Mouse (Mus musculus) mesoderm, embryonic 11.5 days (tissue): Measurements from ENCODE around the gene Dync1li1.
A peak's percentile ranks its signal among the peaks of the same experiment; 100 is the strongest.
"Not testable (repeated sequence)": the region's sequence is repeated elsewhere in the genome, so short reads cannot be mapped to it uniquely, and the experiment has no call there.

Source experiments
- DNase-seq: peaks from one replicate; pipeline ENCODE4 v3.0.0-alpha.2; 2012; ENCODE audit warnings: low read depth, low spot score

The Dync1li1 gene

DNA sequence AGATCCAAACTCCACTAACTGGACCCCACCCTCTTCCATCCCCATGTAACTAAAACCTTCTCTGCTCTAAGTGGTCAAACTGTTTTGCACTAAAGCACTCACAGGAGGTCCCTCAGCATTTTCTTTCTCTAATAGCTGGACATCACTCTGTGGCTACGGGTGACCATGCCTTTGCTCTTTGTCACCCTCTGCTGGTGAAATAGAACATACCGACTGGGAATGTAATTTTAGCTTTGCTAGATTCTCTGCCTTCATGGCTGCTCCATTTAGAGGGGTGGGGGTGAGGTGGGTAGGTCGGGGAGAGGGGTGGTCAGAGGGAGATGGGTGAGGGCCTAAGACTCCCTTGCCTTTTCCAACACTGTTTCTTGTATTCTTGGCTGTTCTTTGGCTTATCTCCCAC lies 38.7 kb downstream of the Dync1li1 start:
- peak; percentile 75 for DNase-seq

DNA sequence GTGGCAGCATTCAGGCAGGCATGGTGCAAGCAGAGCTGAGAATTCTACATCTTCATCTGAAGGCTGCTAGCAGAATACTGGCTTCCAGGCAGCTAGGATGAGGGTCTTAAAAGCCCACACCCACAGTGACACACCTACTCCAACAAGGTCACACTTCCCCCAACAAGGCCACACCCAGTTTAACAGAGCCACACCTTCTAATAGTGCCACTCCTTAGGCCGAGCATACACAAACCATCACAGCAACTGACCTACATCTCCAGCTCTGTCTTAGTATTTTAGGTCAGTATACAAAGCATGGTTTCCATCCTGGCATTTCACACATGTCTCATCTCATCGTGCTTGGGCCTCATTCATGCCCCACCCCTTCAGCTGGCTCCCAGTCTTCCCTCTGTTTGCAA lies 39.8 kb downstream of the Dync1li1 start:
- DNase-seq: not testable (repeated sequence)

DNA sequence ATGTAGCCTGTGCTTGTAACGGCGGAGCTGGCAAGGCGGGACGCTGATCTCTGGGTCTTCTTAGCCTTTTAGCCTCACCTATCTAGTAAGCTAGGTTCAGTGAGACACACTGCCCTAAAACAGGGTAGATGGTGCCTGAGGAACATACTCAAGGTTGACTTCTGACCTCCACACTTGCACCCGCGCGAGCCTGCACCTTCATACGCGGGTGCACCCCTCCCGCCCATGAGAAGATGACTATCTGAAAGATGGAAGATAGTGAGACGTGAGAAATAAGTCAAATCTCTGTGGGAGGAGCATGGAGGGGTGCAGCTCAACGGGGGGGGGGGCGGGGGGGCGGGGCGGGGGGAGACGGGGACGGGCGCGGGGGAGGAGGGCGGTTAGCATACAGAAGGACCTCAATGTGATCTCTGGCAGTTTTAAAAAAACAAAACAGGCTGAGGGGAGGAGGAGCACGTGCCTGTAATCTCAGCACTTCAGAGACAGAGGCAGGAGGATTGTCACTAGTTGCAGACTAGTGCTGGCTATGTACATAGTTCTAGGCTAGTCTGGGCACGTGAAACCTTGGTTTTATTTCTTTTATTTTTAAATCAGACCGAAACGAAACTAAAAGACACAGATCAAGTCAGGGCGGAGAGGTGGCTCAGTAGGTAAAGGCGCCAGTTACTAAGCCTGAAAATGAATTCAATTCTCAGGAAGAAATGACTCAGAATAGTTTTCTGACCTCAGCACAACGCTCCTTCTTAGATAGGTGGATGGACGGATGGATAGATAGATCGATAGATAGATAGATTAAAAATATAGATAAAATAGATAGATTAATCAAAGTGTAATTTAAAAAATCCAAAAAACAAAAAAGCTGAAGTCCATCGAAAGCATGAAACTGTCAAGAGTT lies 41.6 kb downstream of the Dync1li1 start:
- no peak for DNase-seq

DNA sequence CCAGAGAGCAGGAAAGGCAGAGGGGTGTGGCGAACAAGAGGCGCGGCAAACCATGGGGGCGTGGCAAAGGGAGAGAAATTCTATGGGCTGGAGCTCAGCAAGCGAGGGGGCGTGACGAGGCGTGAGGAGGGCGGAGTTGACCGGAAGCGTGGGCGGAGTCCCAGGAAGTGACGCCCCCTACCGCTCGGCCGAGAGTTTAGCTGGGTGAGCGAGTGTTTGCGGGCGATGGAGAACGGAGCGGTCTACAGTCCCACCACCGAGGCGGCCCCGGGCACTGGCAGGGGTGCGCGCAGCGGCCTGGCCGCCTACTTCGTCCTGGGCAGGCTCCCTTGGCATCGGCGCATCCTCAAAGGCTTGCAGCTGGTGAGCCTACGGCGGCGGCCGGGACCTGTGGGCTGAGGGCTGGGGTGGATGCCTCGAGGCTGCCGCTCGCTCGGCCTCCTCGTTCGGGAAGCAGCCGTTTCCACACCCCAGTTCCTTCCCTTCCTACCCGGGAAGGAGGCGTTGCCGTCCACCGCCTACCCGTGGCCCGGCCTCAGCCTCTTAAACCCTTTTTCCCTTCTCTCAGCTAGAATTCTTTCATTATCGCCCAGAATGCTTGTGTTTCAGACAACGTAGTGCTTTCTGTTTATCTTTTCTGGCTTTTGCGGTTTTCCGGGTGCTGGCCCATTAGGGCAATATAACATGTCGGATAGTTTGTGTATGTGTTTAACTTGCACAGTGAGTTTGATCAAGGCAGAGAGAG lies 42.6 kb downstream of the Dync1li1 start, which contains the start of gene Cmtm6:
Cmtm6 (plus strand) TSS at position 106 of the 745 bp plus-strand sequence.
- DNase-seq: peak; percentile 96

DNA sequence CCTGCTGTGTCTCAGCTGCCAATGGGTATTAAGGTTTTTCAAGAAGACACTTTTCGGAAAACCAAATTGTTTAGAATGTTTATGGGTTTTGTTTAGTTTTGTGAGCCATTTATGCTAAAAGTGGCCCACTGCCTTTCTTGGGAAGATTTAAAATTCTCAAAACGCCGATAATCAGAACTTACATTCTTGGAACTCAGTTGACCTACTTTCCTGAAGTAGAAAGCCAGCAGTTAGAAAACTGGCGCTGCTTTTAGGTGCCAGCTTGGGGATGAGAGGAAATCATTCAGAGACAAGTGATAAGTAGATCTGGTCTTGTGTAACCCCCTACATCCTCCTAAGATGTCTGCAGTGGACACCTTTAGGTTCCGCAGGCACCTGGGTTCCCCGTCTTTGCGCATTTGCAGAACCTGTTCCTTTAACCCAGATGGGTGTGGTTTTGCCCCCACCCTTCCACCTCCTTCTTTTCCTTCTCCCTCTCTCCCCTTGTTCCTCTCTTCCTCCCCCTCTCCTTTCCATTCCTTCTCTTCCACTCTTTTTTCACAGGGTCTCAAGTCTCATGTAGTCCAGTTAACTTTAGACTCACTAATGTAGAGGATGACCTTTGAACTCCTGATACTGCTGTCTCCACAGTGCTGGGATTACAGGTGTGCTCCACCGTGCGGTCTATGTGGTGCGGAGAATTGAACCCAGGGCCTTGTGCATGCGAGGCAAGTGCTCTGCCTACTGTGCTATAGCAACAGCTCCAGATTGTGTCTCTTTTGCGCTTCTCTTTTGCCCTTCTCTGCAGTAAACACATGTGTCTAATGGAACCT lies 43.5 kb downstream of the Dync1li1 start:
- no peak for DNase-seq

DNA sequence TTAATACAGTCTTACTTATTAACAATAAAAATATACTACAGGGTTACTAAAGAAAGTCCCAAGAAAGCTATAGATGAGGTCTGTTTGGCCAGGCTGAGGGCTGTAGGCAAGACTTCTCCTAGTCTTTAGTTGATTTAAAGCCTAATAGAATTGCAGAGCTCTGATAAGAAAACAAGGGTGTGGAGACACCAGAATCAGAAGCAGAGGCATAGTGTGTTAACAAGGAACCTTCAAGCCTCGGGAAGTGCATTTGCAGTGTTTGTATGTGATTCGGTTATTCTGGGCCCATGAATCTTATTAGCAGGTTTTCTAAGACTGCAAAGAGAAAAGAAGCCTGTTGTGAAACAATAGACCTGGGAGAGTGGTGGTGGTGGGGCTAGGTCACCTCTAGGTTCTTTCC lies 44.6 kb downstream of the Dync1li1 start:
- DNase-seq: no peak

DNA sequence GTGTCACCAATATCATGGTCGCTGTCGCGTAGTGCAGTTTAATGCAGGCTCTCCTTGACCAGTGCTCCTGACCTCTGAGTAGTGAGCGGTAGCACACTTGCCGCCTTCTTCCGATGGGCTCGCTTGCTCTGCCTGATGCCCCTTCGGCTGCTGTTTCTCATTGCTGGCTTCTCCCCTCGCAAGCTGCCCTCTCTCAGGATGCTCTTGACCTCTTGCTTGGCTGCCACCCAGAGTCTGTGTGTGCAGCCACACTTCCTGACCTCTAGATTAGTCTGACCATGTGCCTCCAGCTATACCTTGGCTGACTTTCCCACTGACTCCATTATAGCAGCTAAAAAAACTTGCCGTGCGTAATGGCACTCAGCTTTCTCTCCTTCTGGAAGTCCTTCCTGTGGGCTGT lies 47.9 kb downstream of the Dync1li1 start:
- no peak for DNase-seq

DNA sequence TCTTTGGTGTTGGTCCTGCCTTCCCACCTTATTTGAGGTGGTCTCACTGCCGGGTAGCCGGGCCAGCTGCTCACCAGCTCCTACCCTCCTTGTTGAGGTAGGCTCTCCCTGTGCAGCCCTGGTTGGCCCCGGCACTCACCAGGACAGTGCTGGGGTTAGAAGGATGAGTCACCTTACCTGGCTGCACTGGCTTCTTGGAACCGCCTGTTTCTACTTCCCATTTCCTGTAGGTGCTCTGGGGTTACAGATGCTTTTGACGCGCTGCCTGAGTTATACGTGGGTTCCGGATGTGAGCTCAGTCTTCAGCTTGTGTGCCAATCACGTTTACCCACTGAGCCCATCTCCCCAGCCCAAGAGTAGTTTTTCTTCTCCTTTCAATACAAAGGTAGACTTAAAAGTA lies 51.7 kb downstream of the Dync1li1 start:
- no peak for DNase-seq

DNA sequence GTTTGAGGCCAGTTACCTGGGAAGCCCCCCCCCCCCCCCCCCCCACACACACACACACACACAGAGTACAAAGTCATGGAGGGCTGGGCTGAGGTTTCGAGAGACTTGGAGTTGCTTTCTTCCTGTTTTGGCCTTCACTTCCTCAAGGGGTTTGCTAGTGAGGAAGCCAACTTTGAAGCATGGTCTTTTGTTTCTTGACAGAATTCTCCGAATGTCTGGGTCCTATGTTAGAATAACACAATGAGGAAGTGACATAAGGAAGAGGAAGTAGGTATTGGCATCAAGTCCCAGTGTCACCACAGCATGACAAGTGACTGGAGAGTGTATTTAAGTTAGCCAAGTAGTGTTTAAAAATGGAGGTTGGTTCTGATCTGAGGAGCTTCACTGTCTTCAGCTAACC lies 54.1 kb downstream of the Dync1li1 start:
- DNase-seq: no peak

DNA sequence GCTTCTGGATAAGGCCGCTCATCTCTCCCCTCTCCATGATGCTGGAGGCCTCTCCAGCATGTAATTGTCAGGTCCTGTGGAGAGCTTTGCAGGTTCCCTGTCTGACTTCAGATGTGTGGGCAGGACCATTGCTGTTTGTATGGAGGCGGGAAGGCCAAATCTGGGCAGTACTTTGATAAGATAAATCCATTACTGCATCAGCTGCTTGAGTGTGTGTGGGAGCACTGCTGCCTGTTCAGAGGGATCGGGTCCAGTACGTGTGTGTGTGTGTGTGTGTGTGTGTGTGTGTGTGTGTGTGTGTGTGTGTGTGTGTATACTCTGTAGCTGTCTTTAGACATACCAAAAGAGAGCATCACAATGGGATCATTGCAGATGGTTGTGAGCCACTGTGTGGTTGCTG lies 56.6 kb downstream of the Dync1li1 start:
- no peak for DNase-seq

DNA sequence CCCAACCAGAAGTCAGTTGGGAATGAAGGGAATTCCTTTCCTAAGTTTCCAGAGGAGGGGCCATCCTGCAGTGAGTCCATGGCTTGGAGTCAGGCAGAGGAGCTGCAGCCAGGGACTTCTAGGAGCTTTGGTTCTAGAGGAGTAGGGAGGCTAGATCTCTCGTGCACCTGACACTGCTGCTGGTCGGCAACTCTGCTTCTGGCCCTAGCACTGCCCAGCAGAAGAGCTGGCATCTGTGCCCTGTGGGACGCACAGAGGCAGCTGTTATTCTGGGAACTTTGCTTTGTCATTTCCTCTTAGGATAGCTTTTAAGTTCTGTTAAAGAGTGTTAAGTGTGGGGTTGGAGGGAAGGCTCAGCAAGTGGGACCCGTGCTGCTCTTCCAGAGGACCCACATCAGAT lies 57.1 kb downstream of the Dync1li1 start:
- DNase-seq: no peak

DNA sequence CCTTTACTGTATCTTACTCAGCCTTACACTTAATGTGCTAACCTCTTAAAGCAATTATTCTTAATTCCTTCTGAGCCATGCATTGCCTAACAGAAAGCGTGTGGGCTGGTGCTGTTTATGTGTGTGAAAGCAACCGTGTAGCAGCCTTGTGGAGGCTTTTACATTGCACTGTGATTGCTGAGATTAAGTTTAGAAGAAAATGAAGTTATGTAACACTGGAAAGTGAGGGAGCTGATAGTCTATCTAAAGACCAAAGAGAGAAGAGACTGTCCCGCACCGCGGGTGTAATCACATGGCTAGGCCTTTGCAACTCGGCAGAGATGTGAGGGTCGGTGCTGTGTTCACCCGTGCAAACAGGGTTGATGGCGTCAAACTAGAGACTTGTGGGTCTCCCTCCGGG lies 58.4 kb downstream of the Dync1li1 start:
- DNase-seq: no peak

DNA sequence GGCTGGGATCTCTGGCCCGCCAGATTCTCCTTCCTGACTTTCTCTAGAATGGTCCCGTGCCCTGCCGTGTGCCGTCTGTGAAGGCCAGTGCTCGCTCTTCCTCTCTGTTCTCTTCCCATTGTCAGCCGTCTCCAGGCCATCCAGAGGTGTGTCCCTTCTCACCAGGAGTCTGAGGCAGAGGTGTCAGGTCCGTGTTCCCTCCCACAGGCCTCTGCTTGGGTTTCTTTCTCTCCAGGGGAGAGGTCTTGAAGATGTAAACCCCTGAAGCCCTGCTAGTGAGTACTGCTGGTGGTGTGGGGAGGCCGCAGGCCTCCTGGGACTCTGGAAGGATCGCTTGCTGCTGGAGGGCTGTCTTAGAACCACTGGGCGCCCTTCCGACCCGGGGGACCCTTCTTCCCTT lies 58.9 kb downstream of the Dync1li1 start:
- no peak for DNase-seq

DNA sequence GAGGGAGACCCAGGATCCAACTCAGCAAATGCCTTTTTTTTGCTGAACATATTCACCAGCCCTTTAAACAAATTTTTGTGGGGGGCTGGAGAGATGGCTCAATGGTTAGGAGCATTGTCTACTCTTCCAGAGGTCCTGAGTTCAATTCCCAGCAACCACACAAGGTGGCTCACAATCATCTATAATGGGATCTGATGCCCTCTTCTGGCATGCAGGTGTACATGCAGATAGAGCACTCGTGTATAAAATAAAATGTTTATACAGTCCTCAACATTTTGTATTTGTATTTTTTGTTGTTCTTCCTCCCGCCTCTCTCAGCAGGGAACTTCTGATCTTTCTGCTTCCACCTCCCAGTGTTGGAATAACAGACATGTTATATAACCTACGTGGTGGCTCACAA lies 63.0 kb downstream of the Dync1li1 start:
- no peak for DNase-seq

DNA sequence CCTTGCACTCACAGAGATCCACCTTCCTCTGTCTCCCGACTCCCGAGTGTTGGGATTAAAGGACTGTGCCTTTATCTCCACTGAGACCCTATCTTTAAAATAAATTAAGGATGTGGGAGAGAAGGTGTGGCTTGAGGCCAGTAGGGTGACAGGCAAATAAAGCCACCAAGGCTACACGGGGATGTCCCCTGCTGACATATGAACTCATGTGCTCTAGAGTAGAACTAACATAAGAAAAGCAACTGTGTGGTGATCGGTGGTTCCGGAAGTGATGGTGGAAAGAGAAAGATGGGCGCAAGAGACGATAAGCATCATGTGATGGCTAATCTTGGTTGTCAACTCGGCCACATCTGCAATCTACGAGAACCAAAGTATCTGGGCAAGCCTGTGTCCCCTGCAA lies 63.7 kb downstream of the Dync1li1 start:
- DNase-seq: no peak

DNA sequence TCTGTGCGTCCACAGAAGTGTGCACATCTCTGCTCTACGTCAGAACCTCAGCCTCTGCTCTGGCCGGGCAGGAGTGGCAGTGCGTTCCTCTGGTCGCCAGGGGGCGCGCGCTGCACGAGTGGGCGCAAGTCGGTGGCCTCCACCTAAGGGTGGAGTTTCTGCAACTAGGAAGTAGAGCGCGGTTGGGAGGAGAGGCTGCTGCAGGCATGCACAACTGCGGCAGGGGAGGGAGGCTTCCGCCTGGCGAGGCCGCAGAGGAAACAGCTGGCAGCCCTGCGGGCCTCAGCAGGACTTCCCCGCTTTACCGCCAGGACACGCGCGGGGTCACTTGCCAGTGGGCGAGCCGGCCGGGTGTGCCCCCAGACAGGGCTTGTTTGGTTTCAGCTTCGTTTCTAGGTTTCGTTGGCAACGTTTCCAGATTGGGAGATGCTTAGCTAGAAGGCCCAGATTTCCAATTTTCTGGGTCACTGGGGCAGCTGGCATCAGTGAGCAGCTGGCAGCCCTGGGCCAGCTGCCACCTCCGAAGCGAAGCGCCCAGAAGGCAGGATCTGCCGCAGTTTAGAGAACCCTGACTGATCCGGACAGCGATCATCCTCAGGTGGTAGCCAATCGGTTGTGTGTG lies 64.4 kb downstream of the Dync1li1 start:
- peak; percentile 88 for DNase-seq

DNA sequence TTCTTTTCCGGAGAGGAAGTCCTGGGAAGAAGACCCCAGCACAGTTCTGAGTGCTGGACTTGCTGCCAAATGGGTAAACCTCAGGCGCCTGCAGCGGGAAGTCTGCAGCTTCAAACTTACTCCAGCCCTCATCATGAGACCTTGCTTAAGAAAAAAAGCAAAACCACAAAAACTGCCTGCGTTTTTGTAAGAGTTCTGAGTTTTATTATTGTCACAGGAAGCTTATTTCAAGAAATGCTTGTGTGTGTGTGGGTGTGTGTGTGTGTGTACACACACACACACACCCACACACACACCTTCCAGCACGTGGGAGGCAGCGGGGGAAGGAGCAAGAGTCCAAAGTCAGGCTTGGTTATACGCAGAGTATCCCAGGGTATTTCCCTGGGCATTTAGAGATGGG lies 69.7 kb downstream of the Dync1li1 start:
- no peak for DNase-seq

DNA sequence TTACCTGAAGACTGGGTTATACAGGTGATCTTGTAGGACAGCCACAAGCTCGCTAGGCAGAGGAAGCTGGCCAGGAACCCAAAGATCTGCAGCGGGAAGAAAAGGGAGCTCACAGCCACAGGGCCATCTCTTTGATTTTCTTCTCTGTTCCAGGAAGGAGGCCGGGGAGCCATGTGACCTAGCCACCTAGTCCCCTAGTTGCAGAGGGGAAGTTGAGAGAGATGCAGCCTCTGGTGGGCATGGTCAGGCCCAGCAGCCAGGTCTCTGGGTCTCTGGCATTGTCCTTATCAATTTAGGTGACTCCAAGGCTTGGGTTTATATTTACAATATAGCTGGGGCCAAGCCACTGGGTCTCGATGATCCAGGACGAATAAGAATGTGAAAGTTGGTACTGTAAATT lies 70.2 kb downstream of the Dync1li1 start:
- no peak for DNase-seq

DNA sequence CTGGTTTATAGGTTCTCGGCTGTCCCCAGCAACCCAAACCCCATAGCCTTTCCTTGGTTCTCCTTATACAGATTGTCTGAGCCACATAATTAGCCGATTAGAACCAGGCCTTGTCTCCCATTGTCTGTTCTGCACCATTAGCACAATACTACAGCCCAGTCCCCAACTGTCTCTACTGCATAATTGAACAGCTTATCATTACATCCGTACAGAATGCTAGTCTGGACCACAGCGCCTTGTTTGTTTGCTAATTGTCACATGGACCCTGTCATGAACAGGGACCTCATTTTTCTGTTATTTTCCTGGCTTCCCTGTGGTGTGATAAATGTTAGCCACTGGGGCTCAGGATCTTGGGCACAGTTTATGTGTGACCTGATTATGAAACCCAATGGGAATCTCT lies 71.3 kb downstream of the Dync1li1 start:
- DNase-seq: no peak

DNA sequence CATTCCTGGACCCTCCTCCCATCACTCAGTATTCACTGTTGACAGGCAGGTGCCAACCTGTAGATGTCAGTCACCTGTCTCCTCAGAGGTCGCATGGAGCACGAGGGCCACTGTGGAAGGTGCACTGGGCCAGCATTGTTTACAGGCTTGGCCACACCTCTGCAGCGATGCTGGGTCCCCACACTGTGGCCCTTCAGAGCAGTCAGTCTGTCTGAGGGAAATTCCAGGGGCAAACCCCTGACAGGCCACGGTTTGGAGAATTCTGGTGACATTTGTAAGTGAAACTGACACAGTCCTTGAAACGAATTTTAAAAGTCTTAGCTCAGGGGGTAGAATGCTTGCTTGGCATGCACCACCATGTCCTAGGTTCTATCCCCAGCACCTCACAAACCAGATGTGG lies 71.8 kb downstream of the Dync1li1 start:
- no peak for DNase-seq

DNA sequence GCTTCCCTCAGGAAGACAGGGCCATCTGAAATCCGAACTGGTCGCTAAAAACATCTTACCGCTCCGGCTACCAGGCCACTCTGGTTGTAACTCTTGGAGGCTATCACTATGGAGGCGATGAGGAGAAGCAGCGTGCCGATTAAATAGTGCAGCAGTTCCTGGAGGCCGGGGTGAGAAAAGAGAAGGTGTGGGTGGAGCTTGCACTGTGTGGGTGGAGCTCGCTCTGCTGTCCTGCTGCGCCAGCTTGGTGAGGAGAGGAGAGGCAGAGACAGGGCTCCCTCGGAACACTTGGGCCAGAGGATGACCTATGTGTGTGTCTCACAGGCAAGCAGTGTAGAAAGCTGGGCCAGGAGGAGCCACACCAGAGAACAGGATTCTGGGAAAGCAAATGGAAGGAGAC lies 73.3 kb downstream of the Dync1li1 start:
- DNase-seq: no peak

DNA sequence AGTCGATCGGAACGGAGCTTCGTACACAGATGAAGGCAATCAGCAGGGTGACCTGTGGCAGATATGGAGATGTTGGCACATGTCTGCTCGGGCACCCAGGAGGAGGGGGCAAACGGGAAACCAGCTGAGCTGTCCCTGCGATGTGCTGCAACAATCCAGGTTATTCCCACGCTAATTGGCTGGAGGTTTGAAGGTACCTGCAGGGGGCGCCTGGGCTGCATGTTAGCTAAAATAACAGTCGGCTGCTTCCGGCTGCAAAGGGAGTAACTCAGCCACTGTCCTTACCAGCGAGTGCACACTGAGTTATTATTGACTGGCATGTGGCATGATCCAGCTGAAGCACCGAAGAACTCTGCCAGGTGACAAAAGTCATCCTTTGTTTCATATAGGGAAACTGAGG lies 74.8 kb downstream of the Dync1li1 start:
- peak; percentile 45 for DNase-seq
